Mouse (Mus musculus) midbrain, postnatal 0 days (tissue): ENCODE results near the gene Ect2l. TPM values are rescaled to one million over a fixed set of nuclear protein-coding genes. Genes with fewer than 3 reads are reported as not detected.

Experiments used
- ATAC-seq: fragments of 200-750 bp; cut with Nextera tagmentation; 2 replicates; pipeline ENCODE4 v1.8.0; 2017; ENCODE audit warnings: moderate number of reproducible peaks, mild to moderate bottlenecking, moderate TSS enrichment, moderate library complexity; ENCODE audit not compliant: low FRiP score
- DNase-seq: peaks from one replicate; pipeline ENCODE4 v3.0.0-alpha.2; 2015; ENCODE audit warnings: low spot score
- H3K27ac ChIP-seq: fragments of 300-500 bp; sonication (generic); 2 replicates; pipeline ENCODE4 v1.5.1; 2014; ENCODE audit warnings: low read depth, mild to moderate bottlenecking, low read length, mixed read lengths
- H3K27me3 ChIP-seq: fragments of 300-500 bp; sonication (generic); 2 replicates; pipeline ENCODE4 v1.6.1; 2014; ENCODE audit warnings: low read length, control low read depth, mixed read lengths; ENCODE audit not compliant: insufficient read depth
- H3K36me3 ChIP-seq: fragments of 300-500 bp; sonication (generic); 2 replicates; pipeline ENCODE4 v1.6.1; 2014; ENCODE audit warnings: low read length, control low read depth, mixed read lengths; ENCODE audit not compliant: insufficient read depth
- H3K4me1 ChIP-seq: fragments of 300-500 bp; sonication (generic); 2 replicates; pipeline ENCODE4 v1.6.1; 2014; ENCODE audit warnings: mild to moderate bottlenecking, control low read depth, antibody characterized with exemption, low read length, mixed read lengths; ENCODE audit not compliant: insufficient read depth
- H3K4me2 ChIP-seq: fragments of 300-500 bp; sonication (generic); 2 replicates; pipeline ENCODE4 v1.6.1; 2014; ENCODE audit warnings: low read depth, mild to moderate bottlenecking, low read length, mixed read lengths; ENCODE audit not compliant: poor library complexity, severe bottlenecking
- H3K4me3 ChIP-seq: fragments of 300-500 bp; sonication (generic); 2 replicates; pipeline ENCODE4 v1.5.1; 2014; ENCODE audit warnings: low read depth, mild to moderate bottlenecking, low read length, moderate library complexity
- H3K9ac ChIP-seq: fragments of 300-500 bp; sonication (generic); replicated peaks from 2 replicates; pipeline ENCODE4 v1.6.1; 2014; ENCODE audit warnings: mild to moderate bottlenecking, low read length, moderate library complexity, mixed read lengths; ENCODE audit not compliant: poor library complexity, severe bottlenecking
- H3K9me3 ChIP-seq: fragments of 300-500 bp; sonication (generic); 2 replicates; pipeline ENCODE4 v1.6.1; 2016; ENCODE audit warnings: low read length, control low read depth
- CTCF ChIP-seq: IDR thresholded peaks from 2 replicates; pipeline ENCODE4 v1.5.1; 2016; ENCODE audit warnings: antibody characterized with exemption, mild to moderate bottlenecking
- WGBS: fragments of 180-500 bp; shearing (Covaris S2); extraction: QIAGEN DNeasy Blood & Tissue Kit; methylation state at CpG from one replicate; pipeline ENCODE4 v1.1.7; 2014; 5-methylcytosine and 5-hydroxymethylcytosine counted together
- polyA plus RNA-seq: library from polyadenylated mRNA; unstranded; fragments of >200 nt; fragmentation: Nextera tagmentation; extraction: Ambion mirVana; gene quantifications from 2 replicates; pipeline ENCODE4 v1.2.1, GENCODE M21; 2015
- total RNA-seq: library from RNA; depleted of rRNA; stranded (reverse); fragments of >200 nt; gene quantifications from 2 replicates; pipeline ENCODE4 v1.2.3, GENCODE M21; 2014

Gene Ect2l
- total and polyA plus RNA-seq, 2 experiments from 2014 or later = 0.11 to 0.64 TPM

- Histone ChIP-seq H3K4me1 (no peaks in the 10 kb centered on the region), H3K36me3 (no peaks in the 10 kb centered on the region), H3K4me2 (no peak overlapping the region), H3K9ac (no peak overlapping the region), H3K9me3 (no peaks in the 10 kb centered on the region), H3K27me3 (no peaks in the 10 kb centered on the region), H3K4me3 (no peak overlapping the region), H3K27ac (no peak overlapping the region)
- no peak for DNase-seq
- no peak for ATAC-seq
- 77% methylated on average over 6 of the region's 6 CpGs for whole genome bisulfite sequencing
- TF ChIP-seq CTCF = no peak
These were observed 571 bp downstream of the Ect2l start for GRCm38 (mm10) chr10:18210119-18210518.

GRCm38 (mm10) chr10:18204067-18204466 is 6.6 kb downstream of the Ect2l start:
- Histone ChIP-seq H3K27ac (no peak overlapping the region), H3K9ac (no peak overlapping the region), H3K4me2 (no peak overlapping the region), H3K27me3 (no peaks in the 10 kb centered on the region), H3K9me3 (no peaks in the 10 kb centered on the region), H3K4me3 (no peak overlapping the region), H3K36me3 (no peaks in the 10 kb centered on the region), H3K4me1 (no peaks in the 10 kb centered on the region)
- 18% methylated on average over 7 of the region's 7 CpGs for whole genome bisulfite sequencing
- TF ChIP-seq CTCF = no peak
- ATAC-seq (no peak), DNase-seq (no peak)

- DNase-seq (no peak), ATAC-seq (no peak)
- WGBS = 85% methylated on average over 3 of the region's 3 CpGs
- H3K4me2 ChIP-seq = no peak overlapping the region
- no peak overlapping the region for H3K27ac ChIP-seq
- TF ChIP-seq CTCF = no peak
- no peak overlapping the region for H3K4me3 ChIP-seq
- H3K9ac ChIP-seq = no peak overlapping the region
- no peaks in the 10 kb centered on the region for H3K36me3 ChIP-seq
- no peaks in the 10 kb centered on the region for H3K4me1 ChIP-seq
- H3K27me3 ChIP-seq = no peaks in the 10 kb centered on the region
- no peaks in the 10 kb centered on the region for H3K9me3 ChIP-seq
These were observed 8.3 kb downstream of the Ect2l start for GRCm38 (mm10) chr10:18202401-18202800.

DNA sequence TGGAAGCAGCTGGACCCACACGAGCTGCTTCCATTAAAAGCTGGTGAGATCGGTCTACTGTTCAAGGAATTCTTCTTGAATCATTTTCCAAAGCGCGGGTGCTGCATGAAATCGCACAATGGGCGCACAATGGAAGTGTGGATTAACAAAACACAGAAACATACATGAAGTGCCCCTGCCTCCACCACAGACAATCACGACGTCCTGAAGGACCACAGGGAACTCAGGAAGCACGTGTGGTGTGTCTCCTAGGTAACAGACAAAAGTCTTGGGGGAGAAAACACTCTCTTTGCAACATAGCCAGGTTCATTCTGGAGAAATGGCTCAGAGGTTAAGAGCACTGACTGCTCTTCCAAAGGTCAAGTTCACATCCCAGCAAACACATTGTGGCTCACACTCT is 10.0 kb downstream of the Ect2l start:
- Histone ChIP-seq H3K36me3 (no peaks in the 10 kb centered on the region), H3K27me3 (no peaks in the 10 kb centered on the region), H3K9ac (no peak overlapping the region), H3K9me3 (no peaks in the 10 kb centered on the region), H3K27ac (no peak overlapping the region), H3K4me2 (no peak overlapping the region), H3K4me1 (no peaks in the 10 kb centered on the region), H3K4me3 (no peak overlapping the region)
- TF ChIP-seq CTCF = no peak
- WGBS = 48% methylated on average over 9 of the region's 9 CpGs
- ATAC-seq (no peak), DNase-seq (no peak)

- Histone ChIP-seq H3K9me3 (no peaks in the 10 kb centered on the region), H3K4me3 (no peak overlapping the region), H3K4me1 (no peaks in the 10 kb centered on the region), H3K9ac (no peak overlapping the region), H3K27me3 (no peaks in the 10 kb centered on the region), H3K27ac (no peak overlapping the region), H3K4me2 (no peak overlapping the region), H3K36me3 (no peaks in the 10 kb centered on the region)
- 78% methylated on average over 4 of the region's 4 CpGs for WGBS
- DNase-seq (no peak), ATAC-seq (no peak)
- no peak for TF ChIP-seq CTCF
These were observed 10.8 kb downstream of the Ect2l start for GRCm38 (mm10) chr10:18199919-18200318.

DNA sequence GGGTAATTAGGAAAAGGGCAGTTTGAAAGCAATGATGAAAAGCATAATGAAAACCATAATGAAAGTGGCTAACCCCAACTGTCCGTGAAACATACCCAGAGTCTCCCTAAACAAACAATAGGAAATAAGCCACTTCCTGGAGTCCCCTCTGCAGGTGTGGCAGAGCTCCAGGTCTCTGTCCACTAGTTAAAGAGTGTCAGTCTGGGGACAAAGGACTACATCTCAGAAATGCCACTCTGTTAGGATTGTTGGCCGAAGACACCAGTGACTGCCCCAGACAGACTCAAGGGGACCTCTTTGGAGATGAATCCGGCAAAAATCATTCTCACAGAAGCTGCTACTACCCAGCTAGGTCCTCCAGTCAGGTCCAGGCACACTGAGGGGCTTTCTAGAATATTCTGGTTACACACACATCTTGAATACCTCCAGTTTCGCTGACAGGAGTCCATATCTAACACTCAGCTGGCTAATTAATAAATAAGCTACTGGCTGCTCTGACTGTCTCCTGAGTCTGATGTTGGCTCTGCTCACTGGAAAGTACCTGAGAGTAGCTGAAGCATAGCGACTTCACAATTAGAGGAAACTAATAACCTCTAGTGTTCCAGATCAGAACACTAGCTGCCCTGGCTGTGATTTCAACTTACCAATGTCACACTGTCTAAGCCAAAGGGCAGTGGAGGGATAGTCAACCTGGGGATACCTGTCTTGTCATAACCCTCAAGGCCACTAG is 12.2 kb downstream of the Ect2l start:
- no peaks in the 10 kb centered on the region for H3K9me3 ChIP-seq
- no peak overlapping the region for H3K4me3 ChIP-seq
- H3K36me3 ChIP-seq = no peaks in the 10 kb centered on the region
- no peaks in the 10 kb centered on the region for H3K27me3 ChIP-seq
- no peak overlapping the region for H3K27ac ChIP-seq
- H3K4me1 ChIP-seq = no peaks in the 10 kb centered on the region
- WGBS = 83% methylated on average over 5 of the region's 5 CpGs
- no peak for ATAC-seq
- TF ChIP-seq CTCF = no peak
- no peak overlapping the region for H3K4me2 ChIP-seq
- no peak for DNase-seq
- no peak overlapping the region for H3K9ac ChIP-seq
